Mouse (Mus musculus) midbrain, embryonic 16.5 days (tissue): ENCODE results near the gene Nr5a2. TPM values are rescaled to one million over a fixed set of nuclear protein-coding genes. Genes with fewer than 3 reads are reported as not detected.

Source experiments
- ATAC-seq: fragments of 200-750 bp; cut with Nextera tagmentation; 2 replicates; pipeline ENCODE4 v1.8.0; 2017; ENCODE audit warnings: moderate TSS enrichment
- H3K27ac ChIP-seq: fragments of 300-500 bp; sonication (generic); 2 replicates; pipeline ENCODE4 v1.5.1; 2014; ENCODE audit warnings: mild to moderate bottlenecking, low read length, mixed read lengths
- H3K27me3 ChIP-seq: fragments of 300-500 bp; sonication (generic); 2 replicates; pipeline ENCODE4 v1.6.1; 2014; ENCODE audit warnings: low read depth, low read length, mixed read lengths; ENCODE audit not compliant: control insufficient read depth, insufficient read depth
- H3K36me3 ChIP-seq: fragments of 300-500 bp; sonication (generic); 2 replicates; pipeline ENCODE4 v1.6.1; 2014; ENCODE audit warnings: mild to moderate bottlenecking, low read length, moderate library complexity, mixed read lengths; ENCODE audit not compliant: control insufficient read depth, insufficient read depth
- H3K4me1 ChIP-seq: fragments of 300-500 bp; sonication (generic); 2 replicates; pipeline ENCODE4 v1.6.1; 2014; ENCODE audit warnings: mild to moderate bottlenecking, low read length, mixed read lengths; ENCODE audit not compliant: control insufficient read depth, insufficient read depth
- H3K4me2 ChIP-seq: fragments of 300-500 bp; sonication (generic); 2 replicates; pipeline ENCODE4 v1.6.1; 2014; ENCODE audit warnings: mild to moderate bottlenecking, low read length, mixed read lengths
- H3K4me3 ChIP-seq: fragments of 300-500 bp; sonication (generic); 2 replicates; pipeline ENCODE4 v1.5.1; 2014; ENCODE audit warnings: low read depth, mild to moderate bottlenecking, low read length, moderate library complexity, mixed read lengths
- H3K9ac ChIP-seq: fragments of 300-500 bp; sonication (generic); 2 replicates; pipeline ENCODE4 v1.6.1; 2014; ENCODE audit warnings: low read depth, low read length, mixed read lengths
- H3K9me3 ChIP-seq: fragments of 300-500 bp; sonication (generic); replicated peaks from 2 replicates; pipeline ENCODE4 v1.6.1; 2014; ENCODE audit warnings: mild to moderate bottlenecking, low read length, mixed read lengths; ENCODE audit not compliant: control insufficient read depth, poor library complexity, severe bottlenecking
- WGBS: fragments of 180-500 bp; shearing (Covaris S2); extraction: QIAGEN DNeasy Blood & Tissue Kit; methylation state at CpG from one replicate; pipeline ENCODE4 v1.1.7; 2014; 5-methylcytosine and 5-hydroxymethylcytosine counted together
- polyA plus RNA-seq: library from polyadenylated mRNA; unstranded; fragments of >200 nt; fragmentation: Nextera tagmentation; extraction: Ambion mirVana; gene quantifications from 2 replicates; pipeline ENCODE4 v1.2.1, GENCODE M21; 2015

The Nr5a2 gene
- polyA plus RNA-seq, 1 experiment from 2014 or later: 0.68 TPM

GRCm38 (mm10) chr1:136951946-136952531 is 8.2 kb downstream of the Nr5a2 start:
- Histone ChIP-seq H3K27me3 (peaks cover 57% of the 10 kb centered on the region), H3K36me3 (no peaks in the 10 kb centered on the region), H3K4me2 (peak overlapping the region; percentile 54), H3K9me3 (no peaks in the 10 kb centered on the region), H3K27ac (no peak overlapping the region), H3K9ac (no peak overlapping the region), H3K4me1 (peaks cover 25% of the 10 kb centered on the region), H3K4me3 (no peak overlapping the region)
- no peak for ATAC-seq
- 5% methylated on average over 16 of the region's 21 CpGs for WGBS

GRCm38 (mm10) chr1:136951155-136951650 is 9.0 kb downstream of the Nr5a2 start:
- H3K27ac ChIP-seq: no peak overlapping the region
- ATAC-seq: no peak
- H3K4me1 ChIP-seq: peaks cover 26% of the 10 kb centered on the region
- H3K9me3 ChIP-seq: no peaks in the 10 kb centered on the region
- no peak overlapping the region for H3K9ac ChIP-seq
- H3K4me3 ChIP-seq: no peak overlapping the region
- no peak overlapping the region for H3K4me2 ChIP-seq
- H3K36me3 ChIP-seq: no peaks in the 10 kb centered on the region
- WGBS: 15% methylated on average over 3 of the region's 3 CpGs
- H3K27me3 ChIP-seq: peaks cover 54% of the 10 kb centered on the region

- H3K9me3 ChIP-seq: no peaks in the 10 kb centered on the region
- H3K4me1 ChIP-seq: peaks cover 28% of the 10 kb centered on the region
- peaks cover 52% of the 10 kb centered on the region for H3K27me3 ChIP-seq
- H3K4me3 ChIP-seq: peak overlapping the region; percentile 46
- WGBS: 2% methylated on average over 12 of the region's 12 CpGs
- no peaks in the 10 kb centered on the region for H3K36me3 ChIP-seq
- no peak overlapping the region for H3K27ac ChIP-seq
- ATAC-seq: peak; percentile 36; the same call in 1 of the 2 replicates
- H3K9ac ChIP-seq: peak overlapping the region; percentile 57; the same call in 1 of the 2 replicates
- H3K4me2 ChIP-seq: peak overlapping the region; percentile 93
Observed at GRCm38 (mm10) chr1:136949323-136949741, 10.9 kb downstream of the Nr5a2 start.

- H3K4me3 ChIP-seq: peak overlapping the region; percentile 46
- under 1% methylated on average over 55 of the region's 61 CpGs for WGBS
- H3K27ac ChIP-seq: no peak overlapping the region
- no peaks in the 10 kb centered on the region for H3K36me3 ChIP-seq
- peak overlapping the region; percentile 93 for H3K4me2 ChIP-seq
- ATAC-seq: peak; percentile 80
- peaks cover 28% of the 10 kb centered on the region for H3K4me1 ChIP-seq
- no peaks in the 10 kb centered on the region for H3K9me3 ChIP-seq
- peak overlapping the region; percentile 57; the same call in 1 of the 2 replicates for H3K9ac ChIP-seq
- peaks cover 49% of the 10 kb centered on the region for H3K27me3 ChIP-seq
Observed at GRCm38 (mm10) chr1:136948511-136949275, 11.6 kb downstream of the Nr5a2 start.

DNA sequence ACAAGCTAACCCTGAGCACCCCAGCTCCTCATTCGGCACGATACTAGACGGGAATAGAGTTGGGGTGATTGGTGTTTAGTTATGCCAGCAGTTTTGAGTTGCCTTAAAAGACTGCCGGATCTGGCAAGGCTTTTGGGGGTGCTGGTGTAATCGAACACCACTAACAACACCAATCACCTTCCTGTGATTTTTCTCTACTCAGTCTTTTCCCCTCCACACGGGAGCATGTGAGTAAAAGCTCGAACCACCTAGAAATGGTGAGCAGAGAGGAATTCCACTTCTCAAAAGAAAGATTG is 12.2 kb downstream of the Nr5a2 start:
- Histone ChIP-seq H3K9me3 (no peaks in the 10 kb centered on the region), H3K27me3 (peaks cover 52% of the 10 kb centered on the region), H3K4me2 (peak overlapping the region; percentile 93), H3K9ac (no peak overlapping the region; the same call in 1 of the 2 replicates), H3K27ac (no peak overlapping the region), H3K4me3 (peak overlapping the region; percentile 46), H3K36me3 (no peaks in the 10 kb centered on the region), H3K4me1 (peaks cover 27% of the 10 kb centered on the region)
- WGBS: 2% methylated on average over 7 of the region's 7 CpGs
- ATAC-seq: no peak

GRCm38 (mm10) chr1:136947394-136948126 is 12.7 kb downstream of the Nr5a2 start:
- 2% methylated on average over 20 of the region's 20 CpGs for WGBS
- Histone ChIP-seq H3K36me3 (no peaks in the 10 kb centered on the region), H3K9me3 (no peaks in the 10 kb centered on the region), H3K4me3 (peak overlapping the region; percentile 11; the same call in 1 of the 2 replicates), H3K27ac (no peak overlapping the region), H3K4me1 (peaks cover 22% of the 10 kb centered on the region), H3K27me3 (peaks cover 49% of the 10 kb centered on the region), H3K4me2 (peak overlapping the region; percentile 93; the same call in 1 of the 2 replicates), H3K9ac (no peak overlapping the region)
- ATAC-seq: no peak

GRCm38 (mm10) chr1:136946806-136947393 is 13.3 kb downstream of the Nr5a2 start:
- H3K4me1 ChIP-seq: peaks cover 19% of the 10 kb centered on the region
- H3K4me2 ChIP-seq: 0 out of 2 replicates have a peak overlapping the region, but pooled peaks have one; percentile 7
- H3K9ac ChIP-seq: no peak overlapping the region
- under 1% methylated on average over 18 of the region's 18 CpGs for WGBS
- peaks cover 50% of the 10 kb centered on the region for H3K27me3 ChIP-seq
- H3K4me3 ChIP-seq: peak overlapping the region; percentile 11; the same call in 1 of the 2 replicates
- no peak for ATAC-seq
- no peak overlapping the region for H3K27ac ChIP-seq
- no peaks in the 10 kb centered on the region for H3K9me3 ChIP-seq
- H3K36me3 ChIP-seq: no peaks in the 10 kb centered on the region

DNA sequence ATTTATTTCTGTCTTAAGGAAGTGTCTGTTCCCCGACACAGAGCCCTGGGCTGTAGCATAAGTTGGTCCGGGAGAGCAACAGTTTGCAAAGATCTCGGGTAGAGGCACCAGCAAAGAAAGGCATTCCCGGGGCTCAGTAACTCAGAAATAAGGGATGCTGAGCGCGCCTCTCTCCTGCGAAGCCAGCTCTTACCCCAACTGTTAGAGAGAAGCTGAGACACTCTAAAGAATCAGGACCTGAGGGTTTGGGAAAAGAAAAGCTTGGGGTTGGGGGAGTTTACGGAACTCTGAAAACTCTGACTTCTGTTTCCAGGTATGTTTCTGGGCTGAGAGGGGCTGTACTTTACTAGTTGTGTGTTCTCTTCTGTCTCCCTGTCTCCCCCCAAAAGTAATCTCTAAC is 13.8 kb downstream of the Nr5a2 start:
- H3K36me3 ChIP-seq: no peaks in the 10 kb centered on the region
- peaks cover 48% of the 10 kb centered on the region for H3K27me3 ChIP-seq
- H3K4me3 ChIP-seq: no peak overlapping the region
- WGBS: 0% methylated on average over 8 of the region's 8 CpGs
- peaks cover 19% of the 10 kb centered on the region for H3K4me1 ChIP-seq
- ATAC-seq: no peak
- H3K9me3 ChIP-seq: no peaks in the 10 kb centered on the region
- H3K4me2 ChIP-seq: no peak overlapping the region
- no peak overlapping the region for H3K9ac ChIP-seq
- H3K27ac ChIP-seq: no peak overlapping the region
